Mouse (Mus musculus): ENCODE results near the gene Olfr1410. TPM values are rescaled to one million over a fixed set of nuclear protein-coding genes. Genes with fewer than 3 reads are reported as not detected.

Gene Olfr1410
- total RNA-seq (2021): not detected

DNA sequence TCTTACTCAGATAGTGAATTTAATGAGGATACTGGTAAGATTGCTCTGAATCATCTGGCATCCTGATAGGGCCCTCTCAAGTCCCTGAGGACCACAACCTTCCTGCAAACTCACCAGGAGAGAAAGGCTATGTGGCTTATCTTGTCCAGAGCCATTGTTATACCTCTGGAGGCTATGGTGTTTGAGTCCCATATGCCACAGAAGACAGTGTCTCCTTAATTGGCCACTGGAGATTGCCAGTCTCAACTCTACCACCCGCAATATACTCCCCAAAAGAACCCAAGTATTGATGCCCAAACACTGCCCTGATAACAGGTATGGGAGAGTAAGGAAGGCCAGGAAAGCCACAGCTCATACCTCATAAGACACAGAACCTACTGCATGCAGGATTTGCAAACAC lies at the start of gene Olfr1410:
Olfr1410 (plus strand) TSS at position 301 of the 400 bp plus-strand sequence.
- intact Hi-C loops (cut with DNase I): no loop called here
- no peak for DNase-seq

DNA sequence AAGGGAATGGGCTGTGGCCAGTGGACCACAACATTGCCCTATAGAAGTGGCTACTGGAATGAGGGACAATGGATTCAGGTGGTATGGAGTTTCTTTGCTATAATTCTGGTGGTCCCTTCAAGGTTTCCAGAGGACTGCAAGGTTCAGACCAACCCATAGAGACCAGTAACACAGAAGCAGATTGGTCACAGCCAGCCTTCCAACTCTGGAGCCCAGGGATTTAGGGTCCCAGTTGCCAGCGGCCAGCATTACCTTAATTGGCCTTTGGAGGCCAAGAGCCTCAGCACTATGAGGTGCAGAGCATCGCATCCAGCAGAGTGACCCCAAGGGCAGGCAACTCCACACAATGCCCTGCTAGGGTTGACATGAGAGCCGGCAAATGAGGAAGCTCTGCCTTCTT lies 34.6 kb upstream of the Olfr1410 start, which contains the start of gene Olfr1413:
Olfr1413 (plus strand) TSS at position 301 of the 400 bp plus-strand sequence.
- intact Hi-C loops (cut with DNase I): no loop called here
- DNase-seq: no peak

DNA sequence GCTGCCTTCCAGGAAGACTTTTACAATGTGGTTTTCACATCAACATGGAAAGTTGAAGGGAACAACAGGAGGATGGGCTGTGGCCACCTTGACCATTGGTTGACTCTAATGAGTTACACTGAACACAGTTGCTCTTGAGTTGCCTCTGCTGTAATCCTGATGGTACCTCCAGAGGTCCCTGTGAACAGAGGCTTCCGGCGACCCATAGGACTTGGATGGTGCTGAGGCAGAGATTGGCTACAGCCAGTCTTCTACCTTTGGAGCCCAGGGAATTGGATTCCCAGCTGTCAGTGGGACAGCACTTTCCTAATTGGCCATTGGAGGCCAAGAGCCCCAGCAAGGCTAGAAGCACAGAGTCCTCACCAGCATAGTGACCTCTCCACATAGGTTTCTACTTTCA lies 20.1 kb upstream of the Olfr1410 start, which contains the start of gene Olfr1412:
Olfr1412 (plus strand) TSS at position 301 of the 400 bp plus-strand sequence.
- intact Hi-C loops (cut with DNase I): no loop called here
- DNase-seq: no peak

DNA sequence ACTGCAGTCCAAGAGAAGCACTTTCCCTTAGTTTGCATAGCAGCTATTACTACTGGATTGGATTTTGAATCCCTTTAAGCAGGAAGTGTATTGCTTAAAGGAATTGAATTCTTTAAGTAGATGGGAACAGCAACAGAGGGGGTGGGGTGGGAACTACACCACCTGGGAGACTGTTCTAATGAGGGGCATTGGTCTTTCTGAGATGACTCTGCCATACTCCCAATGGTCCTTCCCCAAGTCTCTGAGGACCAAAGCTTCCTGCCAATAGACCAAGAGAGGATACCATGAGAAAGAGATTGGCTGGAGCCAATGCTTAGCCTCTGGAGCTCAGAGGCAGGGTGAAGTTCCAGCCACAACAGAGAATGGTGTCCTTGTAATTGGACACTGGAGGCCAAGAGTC lies 11.5 kb upstream of the Olfr1410 start, which contains the start of gene Olfr1411:
Olfr1411 (plus strand) TSS at position 301 of the 400 bp plus-strand sequence.
- intact Hi-C loops (cut with DNase I): no loop called here
- DNase-seq: no peak

DNA sequence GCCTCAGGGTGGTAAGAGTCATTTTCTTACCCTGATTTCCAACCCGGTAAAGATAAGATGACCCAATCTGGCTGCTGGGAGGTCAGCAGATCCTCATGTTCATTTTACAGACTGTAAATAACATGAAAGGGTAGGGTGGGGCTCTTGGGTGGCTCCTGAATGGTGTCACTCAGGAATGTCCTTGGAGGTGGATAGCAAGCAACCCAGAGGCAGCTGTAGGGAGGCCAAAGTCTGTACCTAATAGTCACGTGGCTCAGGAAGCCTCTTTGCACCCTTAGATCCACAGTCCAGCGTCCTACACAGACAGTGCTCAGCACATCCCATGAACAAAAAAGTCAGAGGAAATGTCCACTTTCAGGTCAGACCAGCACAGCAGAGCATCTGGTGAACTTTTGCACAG lies 9.6 kb upstream of the Olfr1410 start:
- intact Hi-C loops (cut with DNase I): no loop called here
- no peak for DNase-seq

DNA sequence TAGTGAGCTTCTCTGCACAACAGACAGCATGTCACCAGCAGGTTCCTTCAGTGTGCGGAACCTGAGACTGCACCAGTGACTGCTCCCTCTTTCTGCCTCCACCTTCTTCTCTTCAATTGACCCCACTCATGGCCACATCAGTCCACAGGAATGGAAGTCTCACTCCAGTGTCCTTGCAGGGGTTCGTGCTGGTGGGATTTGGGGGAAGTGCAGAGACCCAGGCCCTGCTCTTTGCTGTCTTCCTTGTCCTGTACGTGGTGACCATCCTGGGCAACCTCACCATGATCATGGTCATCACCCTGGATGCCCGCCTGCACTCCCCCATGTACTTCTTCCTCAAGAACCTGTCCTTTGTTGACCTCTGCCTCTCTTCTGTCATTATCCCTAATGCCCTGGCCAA lies 2.1 kb downstream of the Olfr1410 start:
- intact Hi-C loops (cut with DNase I): no loop called here
- no peak for DNase-seq

DNA sequence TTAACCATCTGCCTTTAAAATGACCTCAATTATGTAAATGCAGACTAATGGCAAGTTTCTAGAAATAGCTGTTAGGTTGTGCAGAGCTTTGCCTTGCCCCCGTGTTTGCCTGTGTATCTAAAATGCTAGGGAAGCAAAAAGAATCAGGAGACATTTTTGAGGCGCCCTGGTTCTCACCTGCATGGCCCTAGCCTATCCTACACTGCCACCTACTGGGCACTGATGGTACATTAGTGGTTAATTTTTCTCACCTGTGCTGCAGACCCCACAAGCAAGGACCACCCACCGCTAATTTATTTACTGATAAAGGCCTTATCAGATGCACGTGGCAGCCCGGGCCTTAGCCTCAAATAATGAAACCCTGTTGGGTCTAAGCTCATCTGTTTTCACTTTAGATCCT lies 5.4 kb downstream of the Olfr1410 start:
- peak; percentile 47 for DNase-seq

DNA sequence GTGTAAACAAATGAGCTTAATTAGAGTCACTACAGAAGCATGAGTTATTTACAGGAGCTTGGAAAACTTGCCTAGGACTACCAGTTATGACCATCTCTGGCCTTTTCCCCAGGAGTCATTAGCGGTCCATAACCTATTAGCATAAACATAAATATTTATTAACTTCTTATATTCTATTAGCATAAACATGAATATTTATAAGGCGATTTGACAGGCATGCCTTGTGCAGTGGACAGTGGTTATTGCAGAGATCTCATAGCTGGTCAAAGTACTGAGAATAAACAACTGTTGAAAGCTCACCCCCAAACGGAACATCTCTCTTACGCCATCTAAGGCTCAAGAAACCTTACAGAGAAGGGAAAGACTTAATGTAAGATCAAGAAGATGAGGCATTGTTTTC lies 7.6 kb downstream of the Olfr1410 start:
- no peak for DNase-seq
- intact Hi-C loops (cut with DNase I): loop anchor here (5.0 kb wide), 1 partner anchor 1091 kb away; no protein-coding TSS in a partner anchor

More for the DNA sequence above, 5.4 kb downstream of the Olfr1410 start:
- intact Hi-C loops (cut with DNase I): loop anchor here (1.0 to 5.0 kb wide), 4 partner anchors 90 to 1089 kb away; no protein-coding TSS in a partner anchor

DNA sequence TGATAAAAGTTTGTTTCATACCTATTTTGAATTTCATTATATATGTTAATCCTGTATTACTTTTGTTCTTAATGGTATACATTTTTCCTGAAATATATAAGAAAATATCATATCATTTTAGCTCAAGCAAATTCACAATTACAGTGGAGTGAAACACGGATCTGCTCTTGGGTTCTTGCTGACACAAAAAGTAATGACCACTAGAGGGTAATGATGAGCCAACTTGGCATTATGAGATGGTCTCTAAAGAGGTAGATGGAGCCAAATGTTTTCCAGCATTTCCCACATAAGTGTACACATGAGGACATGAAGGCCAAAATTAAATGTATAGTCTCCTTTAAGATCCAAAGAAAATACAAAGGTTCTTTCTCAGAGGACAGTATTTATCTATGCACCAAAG lies 8.9 kb downstream of the Olfr1410 start:
- intact Hi-C loops (cut with DNase I): loop anchor here (2.0 to 5.0 kb wide), 2 partner anchors 32 to 1092 kb away; no protein-coding TSS in a partner anchor
- no peak for DNase-seq

DNA sequence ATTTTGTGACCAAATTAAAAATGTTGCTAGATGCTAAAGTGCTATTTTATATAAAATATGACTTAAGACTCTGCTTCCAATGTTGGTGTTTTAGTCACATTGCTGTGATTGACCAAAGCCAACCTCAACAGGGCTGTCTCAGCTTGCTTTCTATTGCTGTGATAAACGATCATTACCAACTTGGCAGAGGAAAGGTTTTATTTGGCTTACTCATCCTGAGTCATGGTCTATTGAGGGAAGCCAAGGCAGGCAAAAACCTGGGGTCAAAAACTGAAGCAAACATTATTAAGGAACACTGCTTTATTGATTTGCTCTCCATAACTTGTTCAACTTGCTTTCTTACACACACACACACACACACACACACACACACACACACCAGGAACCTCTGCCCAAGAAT lies 10.5 kb downstream of the Olfr1410 start:
- no peak for DNase-seq
- intact Hi-C loops (cut with DNase I): no loop called here

DNA sequence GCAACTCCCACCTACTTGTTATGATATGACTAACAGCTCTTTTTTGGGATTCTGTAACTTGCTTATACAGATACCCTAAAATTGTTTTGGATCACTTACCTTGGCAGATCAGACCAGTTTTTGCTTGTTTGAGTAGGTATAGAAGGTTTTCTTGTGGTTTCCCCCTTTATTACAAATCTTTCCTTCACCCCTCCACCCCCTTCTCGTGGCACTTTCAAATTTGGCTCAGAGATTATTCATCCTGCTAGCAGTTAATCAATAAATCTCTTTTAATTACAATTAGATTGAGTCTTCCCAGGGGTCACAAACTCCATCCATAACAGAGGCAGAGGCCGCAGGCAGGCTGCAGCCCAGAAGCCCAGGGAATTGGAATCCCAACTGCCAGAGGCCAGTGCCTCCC lies 11.9 kb downstream of the Olfr1410 start, which contains the start of gene Olfr12:
Olfr12 (plus strand) TSS at position 301 of the 400 bp plus-strand sequence.
- no peak for DNase-seq
- intact Hi-C loops (cut with DNase I): no loop called here

DNA sequence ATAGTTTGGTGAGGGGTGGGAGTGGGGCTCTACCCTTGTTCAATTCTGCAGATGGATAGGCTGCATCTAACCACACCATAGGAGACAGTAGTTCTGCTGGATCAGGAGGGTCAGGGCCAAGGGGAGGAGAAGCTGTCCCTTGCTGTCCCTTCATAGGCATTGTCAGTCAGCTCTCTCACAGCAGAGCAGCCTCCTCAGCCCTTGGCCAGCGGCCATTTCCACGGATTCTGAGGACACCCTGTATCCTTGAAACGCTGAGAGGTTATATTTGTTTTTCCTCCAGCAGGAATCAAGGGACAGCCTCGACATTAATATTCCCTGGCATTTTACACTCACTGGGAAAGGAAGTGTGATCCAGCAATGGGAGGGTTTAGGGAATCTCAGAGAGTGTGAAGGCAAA lies 12.8 kb downstream of the Olfr1410 start:
- intact Hi-C loops (cut with DNase I): no loop called here
- no peak for DNase-seq

DNA sequence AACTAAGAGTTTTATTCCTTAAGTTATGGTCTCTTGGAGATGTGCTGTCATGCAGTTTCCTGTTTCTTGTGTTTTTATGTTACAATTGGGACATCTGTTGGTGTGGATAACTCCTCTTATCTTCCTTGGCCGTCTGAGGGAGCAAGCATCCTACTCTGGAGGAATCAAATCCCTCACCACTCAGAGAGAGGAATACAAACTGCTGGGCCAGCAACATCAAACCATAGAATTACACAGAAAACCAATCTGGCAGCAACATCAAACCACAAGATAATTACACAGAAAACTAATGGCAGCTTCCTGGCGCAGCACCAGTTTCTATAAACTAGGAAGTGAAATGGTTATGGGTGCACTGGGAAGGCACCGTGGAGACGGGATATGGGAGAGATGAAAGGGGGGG lies 22.6 kb downstream of the Olfr1410 start:
- DNase-seq: no peak
- intact Hi-C loops (cut with DNase I): no loop called here

DNA sequence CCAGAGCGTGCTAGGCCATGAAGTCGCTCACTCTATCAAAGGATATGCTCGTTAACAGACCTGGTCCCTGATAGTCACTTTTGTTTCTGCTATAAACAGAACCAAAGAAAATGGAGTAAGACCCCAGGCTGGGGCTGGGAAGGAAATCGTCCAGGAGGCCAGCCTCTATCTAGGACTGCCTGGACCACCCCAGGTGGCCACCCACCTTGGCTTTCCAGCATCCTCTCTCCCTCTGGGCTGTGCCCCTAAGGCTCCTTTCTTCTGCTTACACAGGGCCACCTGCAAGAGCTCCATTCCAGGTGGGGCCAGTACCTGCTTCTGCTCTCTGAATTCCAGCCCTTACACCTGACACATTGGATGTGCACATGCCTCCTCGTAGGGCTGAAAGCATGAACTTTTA lies 26.6 kb downstream of the Olfr1410 start:
- DNase-seq: no peak

DNA sequence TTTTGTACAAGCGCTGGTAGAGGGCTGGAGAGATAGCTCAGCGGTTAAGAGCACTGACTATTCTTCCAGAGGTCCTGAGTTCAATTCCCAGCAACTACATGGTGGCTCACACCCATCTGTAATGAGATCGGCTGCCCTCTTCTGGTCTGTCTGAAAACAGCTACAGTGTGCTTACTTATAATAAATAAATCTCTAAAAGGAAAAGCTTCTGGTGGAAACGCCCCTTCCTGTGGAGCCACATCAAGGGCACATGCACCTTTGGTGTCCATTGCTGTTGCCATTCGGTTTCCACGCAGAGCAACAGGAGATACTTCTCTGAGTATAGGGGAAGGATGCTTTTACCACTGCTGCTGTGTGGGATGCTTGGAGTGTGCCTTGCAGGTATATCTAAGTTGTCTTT lies 27.4 kb downstream of the Olfr1410 start:
- DNase-seq: no peak
- intact Hi-C loops (cut with DNase I): no loop called here

More for the DNA sequence above, 26.6 kb downstream of the Olfr1410 start:
- intact Hi-C loops (cut with DNase I): no loop called here

DNA sequence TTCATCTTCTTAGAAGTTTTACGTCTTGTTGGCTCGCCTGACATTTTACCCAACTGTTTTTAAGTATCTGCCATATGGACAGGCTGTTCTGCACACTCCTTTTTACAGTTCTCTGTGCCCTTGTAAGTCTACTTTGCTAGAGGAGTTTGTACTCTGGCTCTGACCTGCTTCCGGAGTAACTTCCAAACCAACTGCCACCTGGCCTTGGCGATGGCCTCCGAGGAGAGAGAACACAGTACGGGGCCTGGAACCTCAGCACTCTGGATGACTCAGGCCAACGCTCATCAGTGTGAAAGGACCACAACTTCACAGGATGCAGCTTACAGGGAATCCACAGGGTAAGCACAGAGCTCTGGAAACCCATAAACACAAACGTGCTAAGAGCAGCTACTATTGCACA lies 28.1 kb downstream of the Olfr1410 start:
- DNase-seq: no peak
- intact Hi-C loops (cut with DNase I): no loop called here

DNA sequence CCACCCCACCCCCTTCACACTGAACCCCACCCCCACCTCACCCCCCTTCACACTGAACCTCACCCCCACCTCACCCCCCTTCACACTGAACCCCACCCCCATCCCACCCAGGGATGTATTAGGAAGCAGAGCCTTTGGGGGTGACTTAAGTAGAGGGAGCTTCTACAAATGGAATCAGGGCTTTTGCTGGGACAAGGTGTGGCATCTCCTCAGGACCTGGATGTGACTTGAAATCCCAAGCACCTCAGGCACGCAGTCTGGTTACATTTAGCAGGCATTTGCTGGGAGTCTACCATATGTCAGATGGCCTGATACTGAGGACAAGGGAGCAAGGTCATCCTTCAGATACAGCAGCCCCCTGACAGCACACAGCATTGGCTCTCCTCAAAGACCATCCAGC lies 29.0 kb downstream of the Olfr1410 start:
- DNase-seq: no peak
- intact Hi-C loops (cut with DNase I): no loop called here

DNA sequence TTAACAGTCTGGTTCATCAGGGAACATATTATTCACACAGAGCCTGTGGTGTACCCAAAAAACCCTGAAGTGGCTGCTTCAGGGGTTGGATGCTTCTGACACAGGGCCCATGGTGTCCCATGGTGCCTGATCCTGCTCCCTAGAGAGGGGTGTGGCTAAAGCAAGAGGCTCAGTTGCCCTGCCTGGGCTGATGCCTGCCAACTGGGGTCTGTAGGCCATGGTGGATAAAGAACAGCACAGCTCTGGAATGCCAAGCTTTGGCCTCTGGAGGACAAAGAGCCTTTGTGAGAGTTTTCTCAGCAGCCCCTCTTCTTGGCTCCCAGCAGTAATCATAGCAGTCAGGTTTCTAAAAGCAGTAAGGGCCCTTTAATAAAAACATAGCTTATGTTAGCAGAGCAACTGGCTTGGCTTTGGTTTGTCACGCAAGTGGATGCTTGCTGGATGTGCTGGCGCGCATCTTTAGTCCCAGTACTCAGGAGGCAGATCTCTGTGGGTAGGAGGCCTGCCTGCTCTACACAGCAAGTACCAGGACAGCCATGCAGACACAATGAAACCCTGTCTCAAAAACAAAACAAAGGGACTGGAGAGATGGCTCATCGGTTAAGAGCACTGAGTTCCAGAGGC lies 29.5 kb downstream of the Olfr1410 start:
- intact Hi-C loops (cut with DNase I): no loop called here
- DNase-seq: no peak

DNA sequence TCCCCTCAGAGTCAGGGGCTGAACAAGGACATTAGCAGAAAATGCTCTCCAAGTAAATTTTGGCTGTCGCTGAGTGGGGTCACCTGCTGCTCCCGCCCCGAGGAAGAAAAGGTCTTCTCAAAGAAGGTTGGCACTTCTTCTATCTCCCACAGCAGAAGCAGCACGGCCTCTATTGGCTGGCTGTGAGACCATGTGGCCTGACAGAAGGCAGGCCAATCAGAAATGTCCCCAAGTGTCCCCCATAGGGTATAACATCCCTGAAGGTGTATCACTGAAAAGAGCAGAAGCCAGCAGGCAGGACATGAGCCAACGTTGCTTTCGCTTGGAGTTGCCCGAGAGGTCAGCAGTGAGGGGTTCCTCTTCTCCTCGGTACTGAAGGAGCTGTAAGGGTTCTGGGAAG lies 30.4 kb downstream of the Olfr1410 start:
- intact Hi-C loops (cut with DNase I): no loop called here
- no peak for DNase-seq

DNA sequence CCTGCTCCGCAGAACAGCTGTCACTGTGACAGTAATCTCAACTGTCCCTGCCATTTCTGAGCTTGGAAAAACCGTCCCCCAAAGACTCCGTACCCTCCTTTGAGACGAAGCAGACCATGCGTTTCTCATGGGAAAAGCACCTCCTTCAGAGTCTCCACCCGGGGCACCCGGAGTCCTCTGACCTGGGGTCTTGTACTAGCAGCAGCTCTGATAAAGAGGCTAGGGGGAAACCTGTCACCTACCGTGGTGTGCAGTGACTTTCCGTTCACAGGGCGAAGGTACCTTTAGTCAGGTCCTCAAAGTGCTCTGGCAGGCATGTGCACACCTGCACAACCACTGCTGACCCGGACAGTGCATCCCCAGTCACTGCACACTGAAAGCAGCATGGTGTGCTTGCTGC lies 31.1 kb downstream of the Olfr1410 start:
- intact Hi-C loops (cut with DNase I): no loop called here
- no peak for DNase-seq

DNA sequence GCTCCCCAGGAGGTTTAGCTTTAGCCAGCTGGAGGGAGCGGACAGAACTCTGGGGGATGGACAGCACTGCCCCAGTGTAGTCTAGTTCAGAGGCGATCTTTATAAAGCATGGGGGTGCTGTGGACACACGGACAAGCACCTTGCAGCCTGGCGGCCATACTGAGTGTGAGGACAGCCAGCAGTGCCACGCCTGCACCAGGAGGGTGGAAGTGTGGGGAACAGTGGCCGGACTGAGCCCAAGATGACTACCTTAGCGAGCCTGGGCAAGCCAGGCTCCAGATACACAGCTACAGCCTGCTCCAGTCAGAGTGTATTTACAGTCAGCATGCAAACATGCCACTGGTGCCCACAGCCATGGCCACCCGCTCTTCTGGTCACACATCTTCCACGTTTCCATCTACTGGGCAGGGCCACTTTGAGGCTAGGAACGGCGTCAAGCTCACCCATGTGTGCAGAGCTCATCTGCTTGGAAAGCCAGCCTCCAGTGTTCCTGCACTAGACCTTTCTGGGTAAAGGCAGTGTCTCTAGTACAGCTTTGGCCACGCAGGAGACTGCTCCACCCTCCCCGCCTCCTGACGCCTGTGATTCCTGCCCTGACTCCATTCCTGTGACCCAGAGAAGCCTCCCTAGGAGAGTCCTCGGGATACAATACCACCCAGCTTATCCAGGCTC lies 32.1 kb downstream of the Olfr1410 start:
- intact Hi-C loops (cut with DNase I): no loop called here
- no peak for DNase-seq

DNA sequence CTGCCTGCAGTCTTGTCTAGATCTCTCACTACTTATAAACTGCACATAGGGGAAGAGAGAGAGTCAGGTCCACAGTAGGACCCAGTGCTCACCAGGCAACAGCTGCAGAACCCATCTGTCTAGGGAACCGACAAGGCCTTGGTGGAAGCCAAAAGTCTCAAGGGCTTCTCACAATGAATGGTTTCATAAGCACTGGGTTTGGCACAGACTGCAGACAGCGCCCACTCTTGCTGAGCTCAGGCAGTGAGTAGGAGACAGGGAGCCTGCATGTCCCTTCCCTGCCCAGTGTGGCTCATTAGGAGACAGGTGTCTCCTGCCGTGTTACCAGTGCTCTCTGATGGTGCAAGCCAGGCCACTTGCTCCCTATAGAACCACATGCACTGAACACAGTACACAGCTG lies 32.6 kb downstream of the Olfr1410 start:
- intact Hi-C loops (cut with DNase I): no loop called here
- DNase-seq: no peak

Data from heart, postnatal 36 days (tissue).